Mouse (Mus musculus): ENCODE results near the gene Depdc1b.

- TF ChIP-seq POLR2A (IDR thresholded peaks at IDR 0.05; ENCODE audit: low read depth, low read length), result no peak
- TF ChIP-seq CTCF (conservative IDR thresholded peaks at IDR 0.05; ENCODE audit: insufficient read depth, insufficient read length, low read depth, low read length), result no peak
Measured at GRCm38 (mm10) chr13:108271458-108272148, 44.5 kb upstream of the Depdc1b start.
